Mouse (Mus musculus): Measurements from ENCODE around the gene Zfp945.
A peak's percentile ranks its signal among the peaks of the same experiment; 100 is the strongest.
"Not testable (repeated sequence)": the region's sequence is repeated elsewhere in the genome, so short reads cannot be mapped to it uniquely, and the experiment has no call there.

Zfp945 gene

GRCm38 (mm10) chr17:22866845-22867481 lies at the start of gene Zfp945:
Gene Zfp945, minus strand, starts transcription at chr17:22867134.
- peak; percentile 97 for DNase-seq (ENCODE audit: low spot score)

GRCm38 (mm10) chr17:22888302-22888701 lies 21.4 kb upstream of the Zfp945 start:
- DNase-seq (ENCODE audit: low spot score): no peak

- DNase-seq (ENCODE audit: low spot score): no peak
Measured at GRCm38 (mm10) chr17:22884059-22884698, 17.2 kb upstream of the Zfp945 start.

GRCm38 (mm10) chr17:22877427-22878307 lies 10.7 kb upstream of the Zfp945 start:
- DNase-seq (ENCODE audit: low spot score): no peak

- DNase-seq (ENCODE audit: low spot score): no peak
Measured at GRCm38 (mm10) chr17:22876316-22876715, 9.4 kb upstream of the Zfp945 start.

- DNase-seq (ENCODE audit: low spot score): not testable (repeated sequence)
Measured at GRCm38 (mm10) chr17:22875549-22875948, 8.6 kb upstream of the Zfp945 start.

- peak; percentile 55 for DNase-seq (ENCODE audit: low spot score)
Measured at GRCm38 (mm10) chr17:22866421-22866844, 501 bp downstream of the Zfp945 start.

- DNase-seq (ENCODE audit: low spot score): peak; percentile 44
Measured at GRCm38 (mm10) chr17:22821166-22821565, 45.8 kb downstream of the Zfp945 start.

- peak; percentile 7 for DNase-seq (ENCODE audit: low spot score)
Measured at GRCm38 (mm10) chr17:22818199-22818595, 48.7 kb downstream of the Zfp945 start.

- DNase-seq (ENCODE audit: low spot score): peak; percentile 88
Measured at GRCm38 (mm10) chr17:22817471-22818198, 49.3 kb downstream of the Zfp945 start.

- DNase-seq (ENCODE audit: low spot score): no peak
Measured at GRCm38 (mm10) chr17:22799707-22800106, 67.2 kb downstream of the Zfp945 start.
